Mouse (Mus musculus): Measurements from ENCODE around the gene Nr2f2. TPM values are rescaled to one million over a fixed set of nuclear protein-coding genes. Genes with fewer than 3 reads are reported as not detected.

Nr2f2 gene
- polyA plus RNA-seq, 1 experiment from 2014 or later, result 82.7 TPM

- peak overlapping the region; percentile 84 for H3K4me3 ChIP-seq
Observed at GRCm38 (mm10) chr7:70343426-70343825, 23.1 kb downstream of the Nr2f2 start.

DNA sequence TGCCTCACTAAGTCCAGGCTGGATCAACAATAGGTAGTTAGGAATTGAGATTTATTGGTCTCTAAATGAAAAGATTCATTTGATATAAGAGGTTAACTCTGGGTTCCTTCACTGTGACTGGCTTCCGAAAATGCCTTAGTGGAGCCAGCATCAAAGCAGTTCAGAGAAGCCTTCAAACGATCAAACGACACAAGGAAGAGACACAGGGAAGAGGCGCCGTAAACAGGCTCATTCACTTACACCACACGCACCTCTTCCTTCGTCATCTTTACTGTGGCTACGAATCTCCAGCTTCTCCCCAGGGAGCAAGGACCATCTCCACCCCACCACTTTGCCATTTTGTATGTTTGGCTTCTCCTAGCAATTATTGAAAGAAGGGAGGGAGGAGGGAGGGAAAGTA lies 23.8 kb downstream of the Nr2f2 start:
- peaks cover 100% of the 10 kb centered on the region for H3K27me3 ChIP-seq (ENCODE audit: poor library complexity, severe bottlenecking)
- H3K4me1 ChIP-seq, result peaks cover 85% of the 10 kb centered on the region
- H3K27ac ChIP-seq, result peak overlapping the region; percentile 98
- H3K9me3 ChIP-seq, result no peaks in the 10 kb centered on the region
- WGBS, result 7% methylated on average over 8 of the region's 8 CpGs
- peak; percentile 16 for DNase-seq (ENCODE audit: extremely low spot score, low spot score)
- H3K4me3 ChIP-seq, result peak overlapping the region; percentile 84; the same call in 1 of the 2 replicates
- H3K36me3 ChIP-seq (replicated peaks), result peaks cover 3% of the 10 kb centered on the region; the same call in 1 of the 2 replicates

More at GRCm38 (mm10) chr7:70343426-70343825, 23.1 kb downstream of the Nr2f2 start:
- peak; percentile 36 for DNase-seq (ENCODE audit: extremely low spot score, low spot score)
- Histone ChIP-seq H3K36me3 (replicated peaks) (peaks cover 3% of the 10 kb centered on the region), H3K27ac (peak overlapping the region; percentile 98), H3K27me3 (ENCODE audit: poor library complexity, severe bottlenecking) (peaks cover 100% of the 10 kb centered on the region), H3K4me1 (peaks cover 85% of the 10 kb centered on the region), H3K9me3 (no peaks in the 10 kb centered on the region)
- 14% methylated on average over 5 of the region's 5 CpGs for WGBS

- peaks cover 100% of the 10 kb centered on the region for H3K27me3 ChIP-seq (ENCODE audit: poor library complexity, severe bottlenecking)
- peak; percentile 15 for DNase-seq (ENCODE audit: extremely low spot score, low spot score)
- H3K9me3 ChIP-seq, result no peaks in the 10 kb centered on the region
- H3K27ac ChIP-seq, result peak overlapping the region; percentile 98; the same call in 1 of the 2 replicates
- H3K4me3 ChIP-seq, result no peak overlapping the region
- H3K36me3 ChIP-seq (replicated peaks), result peaks cover under 1% of the 10 kb centered on the region; the same call in 1 of the 2 replicates
- peaks cover 85% of the 10 kb centered on the region for H3K4me1 ChIP-seq
- 18% methylated on average over 2 of the region's 2 CpGs for WGBS
Observed at GRCm38 (mm10) chr7:70342076-70342475, 24.5 kb downstream of the Nr2f2 start.

GRCm38 (mm10) chr7:70339998-70340630 lies 26.4 kb downstream of the Nr2f2 start:
- H3K4me1 ChIP-seq, result peaks cover 79% of the 10 kb centered on the region
- peaks cover 100% of the 10 kb centered on the region for H3K27me3 ChIP-seq (ENCODE audit: poor library complexity, severe bottlenecking)
- H3K27ac ChIP-seq, result peak overlapping the region; percentile 58; the same call in 1 of the 2 replicates
- H3K9me3 ChIP-seq, result no peaks in the 10 kb centered on the region
- H3K4me3 ChIP-seq, result peak overlapping the region; percentile 3; the same call in 1 of the 2 replicates
- peak; percentile 18 for DNase-seq (ENCODE audit: extremely low spot score, low spot score)
- 20% methylated on average over 12 of the region's 12 CpGs for WGBS
- no peaks in the 10 kb centered on the region; the same call in 1 of the 2 replicates for H3K36me3 ChIP-seq (replicated peaks)

DNA sequence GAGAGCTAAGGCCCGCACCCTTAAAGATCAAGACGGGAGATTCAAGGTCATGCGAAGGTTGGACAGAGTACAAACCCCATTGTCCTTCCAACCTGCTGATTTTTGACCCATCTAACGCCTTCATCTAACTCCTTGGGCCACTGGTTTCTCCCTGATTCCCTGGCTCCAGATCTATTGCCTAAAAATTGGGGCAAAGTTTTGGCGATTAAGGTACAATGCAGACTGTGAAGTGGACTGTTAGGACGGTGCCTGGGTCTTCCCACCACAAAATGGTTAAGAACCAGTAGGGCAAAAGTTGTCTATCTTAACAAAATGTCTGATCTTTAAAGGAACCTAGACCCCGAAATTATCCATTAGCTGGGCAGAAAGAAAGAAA lies 28.3 kb downstream of the Nr2f2 start:
- Histone ChIP-seq H3K27ac (peak overlapping the region; percentile 93), H3K9me3 (no peaks in the 10 kb centered on the region), H3K27me3 (ENCODE audit: poor library complexity, severe bottlenecking) (peaks cover 100% of the 10 kb centered on the region), H3K4me3 (peak overlapping the region; percentile 57), H3K4me1 (peaks cover 77% of the 10 kb centered on the region), H3K36me3 (replicated peaks) (no peaks in the 10 kb centered on the region; the same call in 1 of the 2 replicates)
- DNase-seq (ENCODE audit: extremely low spot score, low spot score), result no peak
- WGBS, result 9% methylated on average over 7 of the region's 7 CpGs

- H3K36me3 ChIP-seq (replicated peaks), result no peaks in the 10 kb centered on the region; the same call in 1 of the 2 replicates
- DNase-seq (ENCODE audit: extremely low spot score, low spot score), result peak; percentile 71
- H3K27ac ChIP-seq, result peak overlapping the region; percentile 93
- H3K9me3 ChIP-seq, result no peaks in the 10 kb centered on the region
- H3K27me3 ChIP-seq (ENCODE audit: poor library complexity, severe bottlenecking), result peaks cover 100% of the 10 kb centered on the region
- H3K4me3 ChIP-seq, result peak overlapping the region; percentile 57
- under 1% methylated on average over 37 of the region's 37 CpGs for WGBS
- H3K4me1 ChIP-seq, result peaks cover 77% of the 10 kb centered on the region
Observed at GRCm38 (mm10) chr7:70337581-70338264, 28.8 kb downstream of the Nr2f2 start.

GRCm38 (mm10) chr7:70336571-70337240 lies 29.8 kb downstream of the Nr2f2 start:
- no peaks in the 10 kb centered on the region for H3K9me3 ChIP-seq
- H3K27me3 ChIP-seq (ENCODE audit: poor library complexity, severe bottlenecking), result peaks cover 100% of the 10 kb centered on the region
- no peaks in the 10 kb centered on the region; the same call in 1 of the 2 replicates for H3K36me3 ChIP-seq (replicated peaks)
- H3K4me3 ChIP-seq, result peak overlapping the region; percentile 57
- WGBS, result 6% methylated on average over 13 of the region's 13 CpGs
- peak; percentile 37 for DNase-seq (ENCODE audit: extremely low spot score, low spot score)
- H3K27ac ChIP-seq, result peak overlapping the region; percentile 93
- peaks cover 79% of the 10 kb centered on the region for H3K4me1 ChIP-seq

- no peak for DNase-seq (ENCODE audit: extremely low spot score, low spot score)
- Histone ChIP-seq H3K4me3 (peak overlapping the region; percentile 57), H3K9me3 (no peaks in the 10 kb centered on the region), H3K4me1 (peaks cover 81% of the 10 kb centered on the region), H3K27ac (peak overlapping the region; percentile 93), H3K36me3 (replicated peaks) (no peaks in the 10 kb centered on the region; the same call in 1 of the 2 replicates), H3K27me3 (ENCODE audit: poor library complexity, severe bottlenecking) (peaks cover 100% of the 10 kb centered on the region)
- 12% methylated on average over 3 of the region's 3 CpGs for WGBS
Observed at GRCm38 (mm10) chr7:70336126-70336525, 30.4 kb downstream of the Nr2f2 start.

DNA sequence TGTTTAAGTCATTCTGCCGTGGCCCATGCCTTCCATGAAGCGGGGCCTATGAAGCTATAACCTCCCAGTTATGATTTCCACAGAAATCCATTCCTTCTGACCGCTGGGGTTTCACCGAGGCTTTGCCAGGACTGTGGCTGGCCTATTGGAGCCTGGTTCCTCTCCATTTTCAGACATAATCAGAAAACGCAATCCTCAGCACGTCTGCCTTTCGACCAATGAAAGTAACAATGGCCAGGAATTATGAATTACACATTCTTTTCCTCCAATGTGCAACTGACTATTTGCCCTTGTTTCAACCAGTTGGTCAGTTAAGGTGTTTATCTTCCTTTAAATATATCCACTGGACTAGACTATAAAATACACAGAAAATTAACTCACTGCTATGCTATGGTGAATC lies 31.1 kb downstream of the Nr2f2 start:
- peaks cover 81% of the 10 kb centered on the region for H3K4me1 ChIP-seq
- 8% methylated on average over 7 of the region's 7 CpGs for WGBS
- H3K9me3 ChIP-seq, result no peaks in the 10 kb centered on the region
- peak overlapping the region; percentile 57 for H3K4me3 ChIP-seq
- peak overlapping the region; percentile 93 for H3K27ac ChIP-seq
- no peaks in the 10 kb centered on the region; the same call in 1 of the 2 replicates for H3K36me3 ChIP-seq (replicated peaks)
- H3K27me3 ChIP-seq (ENCODE audit: poor library complexity, severe bottlenecking), result peaks cover 100% of the 10 kb centered on the region
- no peak for DNase-seq (ENCODE audit: extremely low spot score, low spot score)

DNA sequence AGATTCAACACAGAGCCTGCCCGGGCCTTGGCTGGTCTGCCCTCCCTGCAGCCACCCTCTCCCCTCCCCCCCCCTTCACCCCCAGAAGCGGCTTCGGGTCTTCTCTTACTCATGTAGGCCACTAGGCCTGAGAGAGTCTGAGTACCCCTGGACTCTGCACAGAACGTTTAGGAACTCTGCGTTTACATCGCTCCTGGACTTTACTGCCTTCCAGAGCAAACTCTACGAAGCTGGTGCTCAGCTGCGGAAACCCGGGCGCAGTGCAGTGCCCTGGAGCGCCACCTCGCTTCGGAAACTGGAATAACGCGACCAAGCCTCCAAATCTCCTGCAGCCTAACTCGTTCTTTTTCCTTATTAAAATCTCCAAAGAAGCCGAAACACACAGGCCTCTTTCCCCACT lies 31.7 kb downstream of the Nr2f2 start:
- DNase-seq (ENCODE audit: extremely low spot score, low spot score), result peak; percentile 83
- WGBS, result under 1% methylated on average over 17 of the region's 17 CpGs
- Histone ChIP-seq H3K9me3 (no peaks in the 10 kb centered on the region), H3K27me3 (ENCODE audit: poor library complexity, severe bottlenecking) (peaks cover 100% of the 10 kb centered on the region), H3K27ac (peak overlapping the region; percentile 93), H3K4me3 (peak overlapping the region; percentile 57), H3K4me1 (peaks cover 81% of the 10 kb centered on the region), H3K36me3 (replicated peaks) (no peaks in the 10 kb centered on the region; the same call in 1 of the 2 replicates)

GRCm38 (mm10) chr7:70333851-70334250 lies 32.7 kb downstream of the Nr2f2 start:
- peaks cover 89% of the 10 kb centered on the region for H3K4me1 ChIP-seq

DNA sequence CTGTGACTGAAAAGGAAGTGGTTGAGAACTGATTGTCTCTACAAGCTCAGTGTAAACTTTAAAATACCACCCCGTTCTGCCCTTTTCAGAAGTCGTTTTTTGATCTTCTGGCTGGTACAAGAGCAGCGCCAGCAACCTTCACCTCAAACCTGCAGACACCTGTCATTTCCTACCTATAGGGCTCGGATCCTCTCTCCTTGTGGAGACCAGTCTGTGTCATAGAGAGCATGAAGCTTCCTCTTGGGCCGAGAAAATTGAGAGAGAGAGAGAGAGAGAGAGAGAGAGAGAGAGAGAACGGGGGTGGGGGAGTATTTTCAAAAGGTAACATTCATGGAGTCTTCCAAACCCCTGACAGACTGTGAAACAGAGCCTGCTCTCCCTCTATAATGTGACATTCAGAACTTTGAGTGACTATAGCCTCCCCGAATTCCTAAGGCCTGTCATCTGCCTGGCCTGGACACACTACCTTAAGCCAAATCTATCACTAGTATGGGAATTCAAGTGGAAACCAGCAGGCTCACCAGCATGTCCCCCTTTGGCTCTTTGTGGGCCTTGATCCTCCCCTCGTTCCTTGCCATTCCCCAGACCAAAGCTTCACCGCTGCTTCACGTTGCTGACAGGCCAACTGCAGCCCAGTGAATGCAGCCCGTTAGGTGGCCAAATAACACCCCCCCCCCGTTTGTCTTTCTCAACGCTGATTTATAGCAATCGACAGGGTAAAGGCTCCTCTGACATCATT lies 33.4 kb downstream of the Nr2f2 start:
- Histone ChIP-seq H3K27ac (peak overlapping the region; percentile 93), H3K4me3 (peak overlapping the region; percentile 57), H3K9me3 (no peaks in the 10 kb centered on the region), H3K36me3 (replicated peaks) (no peaks in the 10 kb centered on the region), H3K27me3 (ENCODE audit: poor library complexity, severe bottlenecking) (peaks cover 100% of the 10 kb centered on the region), H3K4me1 (peaks cover 92% of the 10 kb centered on the region)
- 3% methylated on average over 14 of the region's 14 CpGs for WGBS
- DNase-seq (ENCODE audit: extremely low spot score, low spot score), result peak; percentile 41

More at GRCm38 (mm10) chr7:70333851-70334250, 32.7 kb downstream of the Nr2f2 start:
- peak; percentile 26 for DNase-seq (ENCODE audit: extremely low spot score, low spot score)
- H3K4me3 ChIP-seq, result peak overlapping the region; percentile 57
- no peaks in the 10 kb centered on the region for H3K36me3 ChIP-seq (replicated peaks)
- 4% methylated on average over 11 of the region's 11 CpGs for WGBS
- peaks cover 100% of the 10 kb centered on the region for H3K27me3 ChIP-seq (ENCODE audit: poor library complexity, severe bottlenecking)
- peak overlapping the region; percentile 93 for H3K27ac ChIP-seq
- no peaks in the 10 kb centered on the region for H3K9me3 ChIP-seq
